Mouse (Mus musculus) hindbrain, postnatal 0 days (tissue): ENCODE data around the gene Zfp69. TPM values are rescaled to one million over a fixed set of nuclear protein-coding genes. Genes with fewer than 3 reads are reported as not detected.

Experiments
- ATAC-seq: fragments of 200-750 bp; cut with Nextera tagmentation; 2 replicates; pipeline ENCODE4 v1.8.0; 2017; ENCODE audit warnings: mild to moderate bottlenecking, moderate TSS enrichment, moderate library complexity
- DNase-seq: peaks from one replicate; pipeline ENCODE4 v3.0.0-alpha.2; 2015; ENCODE audit warnings: low spot score
- H3K27ac ChIP-seq: fragments of 300-500 bp; sonication (generic); 2 replicates; pipeline ENCODE4 v1.5.1; 2014; ENCODE audit warnings: mild to moderate bottlenecking
- H3K27me3 ChIP-seq: fragments of 300-500 bp; sonication (generic); 2 replicates; pipeline ENCODE4 v1.6.1; 2014; ENCODE audit warnings: low read length, mixed read lengths; ENCODE audit not compliant: insufficient read depth
- H3K36me3 ChIP-seq: fragments of 300-500 bp; sonication (generic); 2 replicates; pipeline ENCODE4 v1.6.1; 2014; ENCODE audit warnings: low read length, mixed read lengths; ENCODE audit not compliant: insufficient read depth
- H3K4me1 ChIP-seq: fragments of 300-500 bp; sonication (generic); 2 replicates; pipeline ENCODE4 v1.6.1; 2014; ENCODE audit warnings: antibody characterized with exemption, low read length, mixed read lengths; ENCODE audit not compliant: insufficient read depth
- H3K4me2 ChIP-seq: fragments of 300-500 bp; sonication (generic); 2 replicates; pipeline ENCODE4 v1.6.1; 2014; ENCODE audit warnings: low read depth, mild to moderate bottlenecking, low read length, moderate library complexity, mixed read lengths
- H3K4me3 ChIP-seq: fragments of 300-500 bp; sonication (generic); 2 replicates; pipeline ENCODE4 v1.5.1; 2014; ENCODE audit warnings: low read length
- H3K9ac ChIP-seq: fragments of 300-500 bp; sonication (generic); replicated peaks from 2 replicates; pipeline ENCODE4 v1.6.1; 2014; ENCODE audit warnings: mild to moderate bottlenecking, low read length, moderate library complexity, mixed read lengths
- H3K9me3 ChIP-seq: fragments of 300-500 bp; sonication (generic); 2 replicates; pipeline ENCODE4 v1.6.1; 2016; ENCODE audit warnings: low read length, mixed read lengths
- CTCF ChIP-seq: IDR thresholded peaks from 2 replicates; pipeline ENCODE4 v1.5.1; 2016; ENCODE audit warnings: antibody characterized with exemption, control low read depth, low read depth
- WGBS: fragments of 180-500 bp; shearing (Covaris S2); extraction: QIAGEN DNeasy Blood & Tissue Kit; methylation state at CpG from one replicate; pipeline ENCODE4 v1.1.7; 2014; 5-methylcytosine and 5-hydroxymethylcytosine counted together
- polyA plus RNA-seq: library from polyadenylated mRNA; unstranded; fragments of >200 nt; fragmentation: Nextera tagmentation; extraction: Ambion mirVana; gene quantifications from 2 replicates; pipeline ENCODE4 v1.2.1, GENCODE M21; 2015
- total RNA-seq: library from RNA; depleted of rRNA; stranded (reverse); fragments of >200 nt; gene quantifications from 2 replicates; pipeline ENCODE4 v1.2.3, GENCODE M21; 2014

Zfp69 gene
- total and polyA plus RNA-seq, 2 experiments from 2014 or later, result 1.8 to 4.5 TPM

DNA sequence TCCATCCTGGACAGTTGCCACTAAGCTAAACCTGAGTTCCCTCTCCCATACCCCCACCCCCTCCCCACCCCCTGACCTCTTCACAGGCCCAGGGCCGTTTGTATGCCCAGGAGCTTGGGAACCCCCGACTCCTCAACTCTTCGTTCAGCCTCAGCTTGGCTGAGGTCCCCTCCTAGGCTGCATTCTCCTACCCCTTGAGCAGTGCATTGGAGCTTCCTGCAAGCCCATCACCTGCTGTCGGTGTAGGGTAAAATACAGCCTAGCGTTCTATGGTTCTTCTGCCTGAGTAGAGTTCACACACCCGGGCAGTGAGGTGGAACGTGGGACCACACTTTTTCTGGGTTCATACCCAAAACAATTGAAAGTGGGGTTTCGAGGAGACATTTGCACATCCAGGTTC lies 38.1 kb downstream of the Zfp69 start:
- ATAC-seq (no peak), DNase-seq (no peak)
- Histone ChIP-seq H3K9ac (no peak overlapping the region), H3K4me1 (no peaks in the 10 kb centered on the region), H3K9me3 (no peaks in the 10 kb centered on the region), H3K4me2 (no peak overlapping the region), H3K4me3 (no peak overlapping the region), H3K27me3 (no peaks in the 10 kb centered on the region), H3K36me3 (no peaks in the 10 kb centered on the region), H3K27ac (no peak overlapping the region)
- no peak for TF ChIP-seq CTCF
- WGBS, result 70% methylated on average over 8 of the region's 8 CpGs

DNA sequence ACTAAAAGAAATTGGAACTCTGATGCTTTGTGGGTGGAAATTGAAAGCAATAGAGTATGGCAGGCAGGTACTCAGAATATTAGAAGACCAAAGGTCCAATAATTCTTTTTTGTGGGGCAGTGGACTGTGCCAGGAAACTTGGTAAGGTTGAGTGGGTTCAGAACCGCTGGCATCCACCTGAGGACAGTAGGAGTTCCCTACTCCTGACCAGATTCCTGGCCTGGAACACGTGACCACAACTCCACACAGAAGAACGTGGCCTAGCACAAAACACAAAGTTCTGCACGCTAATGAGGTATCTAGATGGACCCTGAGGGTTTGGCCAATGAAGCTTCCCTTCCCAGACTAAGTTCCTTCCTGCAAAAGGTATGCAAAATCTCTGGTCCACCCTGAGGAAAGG lies 38.6 kb downstream of the Zfp69 start:
- H3K9ac ChIP-seq, result no peak overlapping the region
- DNase-seq (no peak), ATAC-seq (no peak)
- no peaks in the 10 kb centered on the region for H3K27me3 ChIP-seq
- no peak overlapping the region for H3K27ac ChIP-seq
- no peak overlapping the region for H3K4me2 ChIP-seq
- H3K4me1 ChIP-seq, result no peaks in the 10 kb centered on the region
- H3K36me3 ChIP-seq, result no peaks in the 10 kb centered on the region
- no peak for TF ChIP-seq CTCF
- no peak overlapping the region for H3K4me3 ChIP-seq
- WGBS, result 56% methylated on average over 4 of the region's 4 CpGs
- H3K9me3 ChIP-seq, result no peaks in the 10 kb centered on the region

DNA sequence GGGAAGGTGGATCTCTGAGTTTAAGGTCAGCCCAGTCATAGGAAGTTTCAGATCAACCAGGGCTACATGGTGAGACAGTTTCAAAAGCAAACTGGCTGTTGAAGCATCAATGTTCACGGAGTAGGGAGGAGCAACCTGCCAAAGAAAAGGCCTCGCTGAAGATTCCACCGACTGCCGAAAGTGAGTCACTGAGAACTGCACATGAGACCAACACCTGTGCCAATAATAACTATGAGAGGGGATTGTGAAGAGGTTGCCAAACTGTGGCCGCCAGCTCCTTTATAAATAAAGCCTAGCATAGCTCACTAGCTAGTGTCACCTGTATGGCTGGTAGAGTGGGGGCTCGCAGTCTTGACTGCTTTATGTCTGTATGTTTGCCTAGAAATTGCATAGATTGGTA lies 40.4 kb downstream of the Zfp69 start:
- WGBS, result 79% methylated on average over 6 of the region's 6 CpGs
- no peak for TF ChIP-seq CTCF
- no peak overlapping the region for H3K9ac ChIP-seq
- H3K4me3 ChIP-seq, result no peak overlapping the region
- no peak overlapping the region for H3K4me2 ChIP-seq
- no peaks in the 10 kb centered on the region for H3K4me1 ChIP-seq
- H3K36me3 ChIP-seq, result no peaks in the 10 kb centered on the region
- no peaks in the 10 kb centered on the region for H3K9me3 ChIP-seq
- no peak for DNase-seq
- H3K27ac ChIP-seq, result no peak overlapping the region
- H3K27me3 ChIP-seq, result no peaks in the 10 kb centered on the region
- ATAC-seq, result no peak

GRCm38 (mm10) chr4:120909558-120910150 lies 41.8 kb downstream of the Zfp69 start:
- Histone ChIP-seq H3K4me1 (no peaks in the 10 kb centered on the region), H3K4me2 (0 out of 2 replicates have a peak overlapping the region, but pooled peaks have one; percentile 17), H3K9ac (no peak overlapping the region), H3K36me3 (no peaks in the 10 kb centered on the region), H3K9me3 (no peaks in the 10 kb centered on the region), H3K27me3 (no peaks in the 10 kb centered on the region), H3K27ac (no peak overlapping the region), H3K4me3 (no peak overlapping the region)
- ATAC-seq, result peak; percentile 63
- TF ChIP-seq CTCF, result peak; percentile 97
- 32% methylated on average over 15 of the region's 15 CpGs for WGBS
- DNase-seq, result peak; percentile 92

DNA sequence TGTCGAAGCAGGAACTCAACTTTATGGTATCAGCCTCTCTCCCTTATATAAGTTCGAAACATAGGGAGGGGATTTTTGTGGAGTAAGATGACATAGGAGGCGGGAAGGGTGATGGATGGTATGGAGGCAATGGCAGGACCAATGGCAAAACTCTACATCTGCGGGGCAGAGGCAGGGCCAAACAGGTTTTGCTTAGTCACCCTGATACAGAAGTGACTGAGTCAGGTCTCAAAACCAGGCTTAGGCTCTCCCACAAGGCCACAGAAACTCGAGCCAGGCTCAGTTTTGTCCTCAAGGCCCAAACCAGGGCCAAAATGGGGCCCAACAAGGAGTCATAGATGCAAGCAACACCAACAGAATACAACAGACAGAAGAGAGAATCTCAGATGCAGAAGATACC lies 45.9 kb downstream of the Zfp69 start:
- TF ChIP-seq CTCF, result no peak
- no peak overlapping the region for H3K4me2 ChIP-seq
- 83% methylated on average over 5 of the region's 5 CpGs for WGBS

GRCm38 (mm10) chr4:120904533-120904932 lies 47.0 kb downstream of the Zfp69 start:
- no peak for TF ChIP-seq CTCF
- Histone ChIP-seq H3K9ac (no peak overlapping the region), H3K9me3 (no peaks in the 10 kb centered on the region), H3K4me2 (no peak overlapping the region), H3K4me3 (no peak overlapping the region), H3K27ac (no peak overlapping the region), H3K4me1 (no peaks in the 10 kb centered on the region), H3K27me3 (no peaks in the 10 kb centered on the region), H3K36me3 (no peaks in the 10 kb centered on the region)
- 62% methylated on average over 4 of the region's 4 CpGs for WGBS
- ATAC-seq (no peak), DNase-seq (no peak)

More for the DNA sequence above, 45.9 kb downstream of the Zfp69 start:
- H3K36me3 ChIP-seq, result no peaks in the 10 kb centered on the region
- no peak overlapping the region for H3K27ac ChIP-seq
- H3K4me3 ChIP-seq, result no peak overlapping the region
- no peaks in the 10 kb centered on the region for H3K9me3 ChIP-seq
- no peaks in the 10 kb centered on the region for H3K27me3 ChIP-seq
- ATAC-seq (no peak), DNase-seq (no peak)
- H3K9ac ChIP-seq, result no peak overlapping the region
- H3K4me1 ChIP-seq, result no peaks in the 10 kb centered on the region

DNA sequence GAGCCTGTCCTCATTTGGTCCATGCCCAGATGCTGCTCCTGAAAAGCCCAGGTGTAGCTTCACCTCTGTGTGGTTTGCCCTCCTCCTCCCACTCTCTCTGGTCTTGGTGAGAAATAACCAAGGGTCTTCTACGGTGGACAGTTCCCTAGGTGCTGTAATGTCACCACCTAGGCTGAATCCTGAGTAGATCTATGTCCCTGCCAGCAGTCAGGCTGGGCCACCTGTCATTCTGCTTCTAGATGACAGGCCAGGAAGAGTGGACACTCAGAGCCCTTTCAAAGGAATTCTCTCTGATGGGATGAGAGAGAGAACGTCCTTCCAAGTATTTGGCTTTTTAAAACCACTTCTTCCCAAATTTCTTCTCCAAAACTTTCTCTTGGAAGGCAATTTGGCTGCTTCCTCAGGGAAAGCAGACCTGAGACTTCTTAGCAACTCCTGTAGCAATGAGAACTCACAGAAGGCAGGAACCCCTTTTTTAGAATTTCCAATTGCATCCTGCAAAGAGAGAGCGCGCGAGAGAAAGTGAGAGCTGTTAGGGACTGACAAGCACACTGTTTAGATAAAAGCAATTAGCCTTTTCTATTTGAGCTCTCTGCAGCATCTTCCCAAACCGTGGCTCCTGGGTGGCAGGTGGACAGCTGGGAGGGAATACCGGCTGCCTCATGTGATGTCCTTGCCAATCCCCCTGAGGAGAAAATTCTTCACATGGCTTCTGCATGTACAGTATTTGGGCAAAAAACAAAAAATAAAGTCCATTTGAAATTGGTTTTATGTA lies 55.5 kb downstream of the Zfp69 start:
- no peak overlapping the region for H3K4me2 ChIP-seq
- no peaks in the 10 kb centered on the region for H3K9me3 ChIP-seq
- H3K9ac ChIP-seq, result no peak overlapping the region
- DNase-seq (no peak), ATAC-seq (no peak)
- no peak overlapping the region for H3K27ac ChIP-seq
- WGBS, result 78% methylated on average over 7 of the region's 7 CpGs
- H3K4me3 ChIP-seq, result no peak overlapping the region
- no peak for TF ChIP-seq CTCF
- H3K27me3 ChIP-seq, result no peaks in the 10 kb centered on the region
- no peaks in the 10 kb centered on the region for H3K36me3 ChIP-seq
- peaks cover 15% of the 10 kb centered on the region; the same call in 1 of the 2 replicates for H3K4me1 ChIP-seq
